In the genomic region with DNA sequence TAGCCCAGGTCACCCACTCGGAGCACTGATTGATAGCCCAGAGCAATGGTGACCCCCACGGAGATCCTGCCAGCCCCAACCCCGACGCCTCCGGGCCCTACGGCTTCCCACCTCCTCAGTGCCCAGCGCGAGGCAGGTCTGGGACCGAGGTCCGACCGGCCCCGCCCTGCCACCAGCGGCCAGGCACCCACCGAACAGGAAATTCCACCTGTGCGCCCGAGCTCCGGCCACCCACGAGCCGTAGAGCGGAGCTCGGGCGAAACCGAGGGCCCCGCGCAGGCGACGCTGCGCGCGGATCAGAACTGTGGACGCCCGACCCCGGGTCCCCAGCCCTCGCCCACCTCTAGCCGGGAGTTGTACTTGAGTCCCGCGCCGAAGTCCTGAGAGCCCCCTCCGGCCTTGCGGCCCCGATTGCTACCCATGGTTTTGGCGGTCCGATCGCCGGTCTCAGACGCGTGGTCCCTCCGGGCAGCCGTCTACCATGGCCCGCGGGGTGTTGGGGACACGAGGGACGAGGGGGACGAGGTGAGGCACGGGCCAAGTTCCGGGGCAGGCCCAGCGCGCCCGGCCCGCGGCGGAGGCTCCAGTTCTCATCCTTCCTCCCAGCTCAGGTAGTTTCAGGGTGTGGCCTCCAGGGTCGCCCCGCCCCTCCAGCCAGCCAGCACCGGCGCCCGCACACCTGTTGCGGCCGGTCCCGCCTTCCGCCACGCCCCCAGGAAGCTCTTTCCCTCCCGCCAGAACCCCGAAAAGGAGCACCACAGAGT, we compare ENCODE assay signal across 8 mouse cellular contexts. TPM values are rescaled to one million over a fixed set of nuclear protein-coding genes. Genes with fewer than 3 reads are reported as not detected.
DNase-seq lines count a peak whose midpoint lies in the region; ATAC-seq lines count a peak whose summit lies in the region.

A gene (minus strand): TSS at position 649 of the 764 bp plus-strand sequence.

- H3K9me3 ChIP-seq in limb, embryonic 11.5 days (ENCODE audit: control insufficient read depth, low read length), result no peaks in the 10 kb centered on the region
- no peaks in the 10 kb centered on the region for H3K9me3 ChIP-seq in midbrain, embryonic 11.5 days (ENCODE audit: control insufficient read depth, low read length)

- H3K27ac ChIP-seq in limb, embryonic 11.5 days (replicated peaks; ENCODE audit: low read depth, low read length), result no peak within 1 kb of the TSS
- no peak within 1 kb of the TSS for H3K27ac ChIP-seq in midbrain, embryonic 11.5 days (ENCODE audit: low read depth, low read length)

- under 1% methylated on average over 73 of the region's 74 CpGs for WGBS in limb, embryonic 11.5 days
- WGBS in midbrain, embryonic 11.5 days, result 1% methylated on average over 67 of the region's 74 CpGs

- peak within 1 kb of the TSS; percentile 38 for H3K4me3 ChIP-seq in limb, embryonic 11.5 days (ENCODE audit: low read depth, low read length)
- H3K4me3 ChIP-seq in midbrain, embryonic 11.5 days (ENCODE audit: low read depth, low read length), result peak within 1 kb of the TSS; percentile 38

- H3K4me2 ChIP-seq in limb, embryonic 11.5 days (ENCODE audit: low read depth, severe bottlenecking), result peak within 1 kb of the TSS; percentile 69
- peak within 1 kb of the TSS; percentile 75 for H3K4me2 ChIP-seq in midbrain, embryonic 11.5 days

- peaks cover 46% of the 10 kb centered on the region for H3K27me3 ChIP-seq in limb, embryonic 11.5 days (ENCODE audit: control insufficient read depth, insufficient read depth, low read length)
- H3K27me3 ChIP-seq in midbrain, embryonic 11.5 days (ENCODE audit: control insufficient read depth, insufficient read depth, low read length), result peaks cover 34% of the 10 kb centered on the region

- no peak for ATAC-seq in hematopoietic stem cell, adult 5-6 weeks (replicated peaks in 1 of 2; ENCODE audit: insufficient read depth in 1 of 2, low FRiP score in 2 of 2, low TSS enrichment in 1 of 2, low read depth in 1 of 2, poor library complexity in 2 of 2, severe bottlenecking in 2 of 2)
- 0 out of 2 replicates have a peak, but pooled peaks have one; percentile 44 for ATAC-seq in limb, embryonic 11.5 days (ENCODE audit: insufficient number of reproducible peaks, low FRiP score, low TSS enrichment, low read depth)
- peak; percentile 69 for ATAC-seq in midbrain, embryonic 11.5 days (ENCODE audit: low FRiP score)

- H3K36me3 ChIP-seq in limb, embryonic 11.5 days (ENCODE audit: control insufficient read depth, insufficient read depth, low read length), result no peaks in the 10 kb centered on the region
- H3K36me3 ChIP-seq in midbrain, embryonic 11.5 days (ENCODE audit: control insufficient read depth, insufficient read depth, low read length), result no peaks in the 10 kb centered on the region

- peak; percentile 21 for DNase-seq in adrenal gland, adult 2 months
- no peak for DNase-seq in adrenal gland, adult 8-10 months
- DNase-seq in adrenal gland, postnatal 14 days, result peak; percentile 34
- DNase-seq in limb, embryonic 11.5 days (ENCODE audit: low spot score), result peak; percentile 55
- DNase-seq in midbrain, embryonic 11.5 days (ENCODE audit: low spot score, missing footprints), result no peak
- peak; percentile 63 for DNase-seq in testis, postnatal 10 days (ENCODE audit: low spot score)
- DNase-seq in gastrocnemius, postnatal 36 days, result no peak

- intact Hi-C loops in gastrocnemius, postnatal 36 days (cut with DNase I), result no loop called here

- peak within 1 kb of the TSS; percentile 27; the same call in 1 of the 2 replicates for H3K9ac ChIP-seq in limb, embryonic 11.5 days (ENCODE audit: low read length)
- peak within 1 kb of the TSS; percentile 47; the same call in 1 of the 2 replicates for H3K9ac ChIP-seq in midbrain, embryonic 11.5 days (ENCODE audit: low read length)

- 0 out of 2 replicates have a peak, but pooled peaks cover 2% of the 10 kb centered on the region for H3K4me1 ChIP-seq in limb, embryonic 11.5 days (ENCODE audit: control insufficient read depth, insufficient read depth, low read length)
- H3K4me1 ChIP-seq in midbrain, embryonic 11.5 days (ENCODE audit: control insufficient read depth, insufficient read depth, low read length), result peaks cover 9% of the 10 kb centered on the region

RNA-seq across cellular contexts. Expression of the gene that starts here (rescaled TPM):
- total RNA-seq in adrenal gland, adult 2 months (2021), result 1 to 10 TPM in 1 of 2 experiments, under 1 TPM in 1; 0.48 to 1.5 TPM
- 0.41 and 1.2 TPM in 2 replicates for polyA plus RNA-seq in adrenal gland, adult 2 months (2012; rRNA removed)
- 1 to 10 TPM in 1 of 4 experiments, under 1 TPM in 3; 0.65 to 1.1 (median 0.84) TPM for total RNA-seq in adrenal gland, adult 8-10 months (2022)
- total RNA-seq in adrenal gland, postnatal 14 days (2021), result 0.70 and 1.8 TPM in 2 replicates
- 11.3 and 16.6 TPM in 2 replicates for total RNA-seq in hematopoietic stem cell, adult 5-6 weeks (2017)
- 6.0 and 6.8 TPM in 2 replicates for polyA plus RNA-seq in limb, embryonic 11.5 days (2014; fragmentation: Nextera tagmentation; extraction: Ambion mirVana)
- 0.54 and 0.60 TPM in 2 replicates for polyA plus RNA-seq in midbrain, embryonic 11.5 days (2014; fragmentation: Nextera tagmentation; extraction: Ambion mirVana)
- not detected for total RNA-seq in gastrocnemius, postnatal 36 days (2021)

Comparison
In these comparisons a context has a peak if more than half of its experiments do, and no peak if none do; other contexts are left out.
1. DNase-seq: peak in adrenal gland, adult 2 months (single experiment), adrenal gland, postnatal 14 days (single experiment), limb, embryonic 11.5 days (single experiment) and testis, postnatal 10 days (single experiment); none in adrenal gland, adult 8-10 months (single experiment), midbrain, embryonic 11.5 days (single experiment) and gastrocnemius, postnatal 36 days (0 of 2).
2. Peak in ATAC-seq, H3K4me3 ChIP-seq, H3K9ac ChIP-seq and H3K4me2 ChIP-seq in midbrain, embryonic 11.5 days; RNA of the gene not detected or under 1 TPM.